Mouse (Mus musculus) heart, embryonic 13.5 days (tissue): ENCODE measurements around the gene Insr. TPM values are rescaled to one million over a fixed set of nuclear protein-coding genes. Genes with fewer than 3 reads are reported as not detected.
"Not testable (repeated sequence)": the region's sequence is repeated elsewhere in the genome, so short reads cannot be mapped to it uniquely, and the experiment has no call there.

ENCODE experiments used
- ATAC-seq: fragments of 200-750 bp; cut with Nextera tagmentation; 2 replicates; pipeline ENCODE4 v1.8.0; 2017; ENCODE audit warnings: moderate TSS enrichment; ENCODE audit not compliant: insufficient number of reproducible peaks, low FRiP score, low TSS enrichment; ENCODE audit errors: extremely low read depth
- H3K27ac ChIP-seq: fragments of 300-500 bp; sonication (generic); replicated peaks from 2 replicates; pipeline ENCODE4 v1.5.1; 2015; ENCODE audit warnings: moderate library complexity, mild to moderate bottlenecking, inconsistent platforms
- H3K27me3 ChIP-seq: fragments of 300-500 bp; sonication (generic); replicated peaks from 2 replicates; pipeline ENCODE4 v1.6.1; 2015; ENCODE audit warnings: mild to moderate bottlenecking, inconsistent platforms
- H3K36me3 ChIP-seq: fragments of 300-500 bp; sonication (generic); 2 replicates; pipeline ENCODE4 v1.6.1; 2015; ENCODE audit warnings: mild to moderate bottlenecking, inconsistent platforms
- H3K4me1 ChIP-seq: fragments of 300-500 bp; sonication (generic); 2 replicates; pipeline ENCODE4 v1.6.1; 2015; ENCODE audit warnings: inconsistent platforms
- H3K4me2 ChIP-seq: fragments of 300-500 bp; sonication (generic); 2 replicates; pipeline ENCODE4 v1.6.1; 2015; ENCODE audit warnings: inconsistent platforms, mild to moderate bottlenecking, moderate library complexity
- H3K4me3 ChIP-seq: fragments of 300-500 bp; sonication (generic); 2 replicates; pipeline ENCODE4 v1.5.1; 2015; ENCODE audit warnings: moderate library complexity, mild to moderate bottlenecking, inconsistent platforms
- H3K9ac ChIP-seq: fragments of 300-500 bp; sonication (generic); 2 replicates; pipeline ENCODE4 v1.6.1; 2015; ENCODE audit warnings: inconsistent platforms, mild to moderate bottlenecking, moderate library complexity
- H3K9me3 ChIP-seq: fragments of 300-500 bp; sonication (generic); 2 replicates; pipeline ENCODE4 v1.6.1; 2016; ENCODE audit warnings: inconsistent platforms
- WGBS: fragments of 180-500 bp; shearing (Covaris S2); methylation state at CpG from one replicate; pipeline ENCODE4 v1.1.7; 2015; ENCODE audit warnings: mixed read lengths; 5-methylcytosine and 5-hydroxymethylcytosine counted together
- polyA plus RNA-seq: library from polyadenylated mRNA; unstranded; fragments of >200 nt; fragmentation: Nextera tagmentation; extraction: Ambion mirVana; gene quantifications from 2 replicates; pipeline ENCODE4 v1.2.1, GENCODE M21; 2015

Insr gene
- polyA plus RNA-seq, result 47.7 and 52.0 TPM in 2 replicates

DNA sequence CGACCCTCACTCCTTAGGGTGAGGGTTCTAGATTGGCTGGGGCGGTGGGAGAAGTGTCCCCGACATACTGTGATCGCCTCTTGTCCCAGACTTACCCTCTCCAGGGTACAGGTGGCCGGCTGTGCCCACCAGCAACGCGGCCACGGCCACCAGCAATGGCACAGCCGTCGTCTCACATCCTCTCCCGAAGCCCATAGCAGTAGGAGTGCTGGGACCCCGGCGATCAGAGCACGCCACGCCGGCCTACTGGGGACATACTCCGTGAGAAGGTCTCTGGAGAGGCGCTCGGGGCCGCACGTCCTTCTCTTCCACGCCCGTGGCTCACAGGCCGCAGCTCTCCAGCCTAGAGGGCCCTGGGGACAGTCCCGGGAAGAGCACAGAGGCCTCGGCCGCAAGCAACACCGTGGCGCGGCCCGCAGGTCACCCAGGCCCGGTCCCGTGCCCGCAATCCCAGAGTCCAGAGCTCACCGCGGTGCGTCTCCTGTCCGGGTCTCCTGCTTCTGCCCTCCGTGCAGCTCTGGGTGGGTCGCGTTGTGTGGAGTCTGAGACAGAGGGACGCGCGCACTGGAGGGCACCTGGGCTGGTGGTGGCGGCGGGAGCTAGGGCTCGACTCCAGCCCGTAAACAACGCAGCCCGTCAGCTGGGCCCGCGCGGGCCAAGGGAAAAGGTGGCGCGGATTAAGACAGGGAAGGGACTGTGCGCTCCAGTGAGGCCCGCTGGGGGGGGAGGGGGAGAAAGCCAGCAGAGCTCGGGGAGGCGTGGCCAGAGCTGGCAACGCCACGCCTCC is at the start of gene Insr:
TSS of gene Insr (minus strand) at position 684 of the 787 bp plus-strand sequence.
- WGBS, result under 1% methylated on average over 60 of the region's 61 CpGs
- Histone ChIP-seq H3K9me3 (no peaks in the 10 kb centered on the region), H3K4me2 (peak within 1 kb of the TSS; percentile 82), H3K27ac (peak within 1 kb of the TSS; percentile 91), H3K9ac (peak within 1 kb of the TSS; percentile 99), H3K27me3 (no peaks in the 10 kb centered on the region), H3K4me3 (peak within 1 kb of the TSS; percentile 98), H3K4me1 (peaks cover 49% of the 10 kb centered on the region), H3K36me3 (peaks cover 8% of the 10 kb centered on the region)
- ATAC-seq, result peak; percentile 90

DNA sequence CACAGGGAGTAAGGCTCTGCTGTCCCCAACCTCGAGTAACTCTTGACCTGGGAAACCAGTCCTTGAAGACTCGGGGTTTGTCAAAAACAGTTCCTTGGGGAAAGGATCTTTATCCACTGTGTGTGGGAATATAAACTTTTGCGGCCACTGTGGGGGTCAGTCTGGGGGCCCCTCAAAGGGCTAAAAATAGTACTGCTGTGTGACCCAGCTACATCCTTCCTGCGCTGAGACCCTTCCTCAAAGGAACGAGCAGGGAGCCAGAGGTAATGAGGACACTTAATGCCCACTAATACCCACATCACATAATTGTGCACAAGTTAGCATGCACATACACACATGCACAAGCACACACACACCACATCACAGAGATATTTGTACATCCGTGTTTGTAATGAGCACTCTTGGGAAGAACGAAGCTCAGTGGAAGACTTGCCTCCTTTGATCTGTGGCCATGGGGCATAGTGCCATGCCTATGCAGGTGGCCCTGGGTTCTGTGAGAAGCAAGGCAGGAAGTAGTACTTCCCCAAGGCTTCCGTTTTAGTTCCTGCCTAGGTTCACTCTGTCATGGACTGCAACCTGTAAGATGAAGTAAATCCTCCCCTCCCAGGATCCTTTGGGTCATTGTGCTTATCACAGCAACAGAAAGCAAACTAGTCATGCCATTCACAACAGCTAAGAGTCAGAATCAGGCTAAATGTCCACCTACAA is 48.3 kb upstream of the Insr start:
- no peak overlapping the region for H3K4me2 ChIP-seq
- no peak for ATAC-seq
- no peak overlapping the region for H3K9ac ChIP-seq
- no peaks in the 10 kb centered on the region for H3K9me3 ChIP-seq
- H3K4me3 ChIP-seq, result no peak overlapping the region
- H3K27me3 ChIP-seq, result no peaks in the 10 kb centered on the region
- no peaks in the 10 kb centered on the region for H3K4me1 ChIP-seq
- H3K27ac ChIP-seq, result no peak overlapping the region
- 51% methylated on average over 8 of the region's 8 CpGs for WGBS
- H3K36me3 ChIP-seq, result no peaks in the 10 kb centered on the region

DNA sequence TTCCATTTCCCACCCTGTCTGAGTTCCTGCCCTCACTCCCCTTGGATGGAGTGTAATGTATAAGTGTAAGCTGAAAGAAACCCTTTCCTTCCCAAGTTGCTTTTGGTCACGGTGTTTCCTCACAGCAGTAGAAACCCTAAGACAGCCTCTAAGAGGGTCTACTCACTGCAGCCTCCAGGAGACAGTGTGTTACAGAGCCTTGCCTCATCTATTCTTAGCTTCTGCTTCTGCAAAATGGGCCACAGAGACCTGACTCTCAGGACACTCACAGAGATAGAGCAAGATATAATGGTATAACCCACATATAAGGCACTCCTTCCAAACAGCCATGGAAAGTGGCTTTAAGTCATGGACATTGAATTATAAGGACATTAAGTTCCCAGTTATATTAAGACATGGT is 47.6 kb upstream of the Insr start:
- Histone ChIP-seq H3K36me3 (no peaks in the 10 kb centered on the region), H3K9ac (no peak overlapping the region), H3K9me3 (no peaks in the 10 kb centered on the region), H3K4me3 (no peak overlapping the region), H3K4me2 (no peak overlapping the region), H3K4me1 (no peaks in the 10 kb centered on the region), H3K27ac (no peak overlapping the region), H3K27me3 (no peaks in the 10 kb centered on the region)
- no peak for ATAC-seq
- 90% methylated on average over 1 of the region's 1 CpGs for WGBS

DNA sequence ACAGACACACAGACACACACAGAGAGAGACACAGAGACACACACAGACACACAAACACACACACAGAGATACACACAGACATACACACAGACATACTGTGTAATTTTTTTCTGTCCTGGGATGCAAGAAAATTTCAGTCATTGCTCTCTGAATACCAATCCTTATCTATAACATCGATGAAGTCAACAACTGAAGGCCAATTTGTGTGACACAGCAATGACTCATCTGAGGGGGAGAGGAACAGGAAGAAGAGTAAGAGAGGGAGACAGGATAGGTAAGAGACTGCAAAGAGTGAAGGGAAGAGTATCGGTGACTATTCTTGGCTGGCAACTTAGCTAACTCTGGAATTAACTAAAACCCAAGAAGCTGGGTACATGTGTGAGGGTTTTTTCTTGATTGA is 44.8 kb upstream of the Insr start:
- no peak for ATAC-seq
- H3K27me3 ChIP-seq, result no peaks in the 10 kb centered on the region
- no peak overlapping the region for H3K9ac ChIP-seq
- H3K36me3 ChIP-seq, result no peaks in the 10 kb centered on the region
- no peak overlapping the region for H3K27ac ChIP-seq
- no peaks in the 10 kb centered on the region for H3K4me1 ChIP-seq
- no peak overlapping the region for H3K4me3 ChIP-seq
- no peak overlapping the region for H3K4me2 ChIP-seq
- 65% methylated on average over 2 of the region's 2 CpGs for WGBS
- no peaks in the 10 kb centered on the region for H3K9me3 ChIP-seq

DNA sequence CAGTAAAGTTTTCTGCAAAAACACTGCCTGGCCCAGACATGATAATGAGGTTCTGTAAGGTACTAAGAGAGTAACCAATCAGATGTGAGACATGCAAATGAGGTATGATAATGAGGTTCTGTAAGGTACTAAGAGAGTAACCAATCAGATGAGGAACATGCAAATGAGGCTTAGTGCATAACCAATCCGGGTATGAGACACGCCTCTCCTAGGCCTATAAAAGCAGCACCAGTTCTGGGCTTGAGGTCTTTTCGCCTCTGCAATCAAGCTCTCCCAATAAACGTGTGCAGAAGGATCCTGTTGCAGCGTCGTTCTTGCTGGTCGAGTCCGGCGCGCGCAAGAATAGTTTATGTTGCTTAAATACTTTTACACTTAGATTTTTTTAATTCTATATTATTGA is 39.9 kb upstream of the Insr start:
- H3K9ac ChIP-seq, H3K4me2 ChIP-seq, H3K4me3 ChIP-seq, H3K27ac ChIP-seq, H3K9me3 ChIP-seq, H3K36me3 ChIP-seq, H3K27me3 ChIP-seq, ATAC-seq, H3K4me1 ChIP-seq: not testable (repeated sequence)
- 92% methylated on average over 10 of the region's 11 CpGs for WGBS

DNA sequence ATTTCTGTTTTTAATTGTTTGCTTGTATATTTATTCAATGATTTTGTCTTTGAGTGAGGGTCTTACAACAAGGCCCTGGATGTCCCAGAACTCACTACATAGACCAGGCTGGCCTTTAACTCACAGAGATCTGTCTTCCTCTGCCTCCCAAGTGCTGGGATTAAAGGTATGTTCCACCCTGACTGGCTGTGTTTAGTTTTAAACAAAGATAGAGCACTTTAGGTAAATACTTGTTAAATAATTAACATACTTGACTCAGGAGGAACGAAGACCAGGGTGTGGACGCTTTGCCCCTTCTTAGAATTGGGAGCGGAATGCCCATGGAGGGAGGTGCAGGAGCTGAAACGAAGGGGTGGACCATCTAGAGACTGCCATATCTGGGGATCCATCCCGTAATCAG is 37.2 kb upstream of the Insr start:
- 76% methylated on average over 5 of the region's 5 CpGs for WGBS
- H3K27ac ChIP-seq, result no peak overlapping the region

DNA sequence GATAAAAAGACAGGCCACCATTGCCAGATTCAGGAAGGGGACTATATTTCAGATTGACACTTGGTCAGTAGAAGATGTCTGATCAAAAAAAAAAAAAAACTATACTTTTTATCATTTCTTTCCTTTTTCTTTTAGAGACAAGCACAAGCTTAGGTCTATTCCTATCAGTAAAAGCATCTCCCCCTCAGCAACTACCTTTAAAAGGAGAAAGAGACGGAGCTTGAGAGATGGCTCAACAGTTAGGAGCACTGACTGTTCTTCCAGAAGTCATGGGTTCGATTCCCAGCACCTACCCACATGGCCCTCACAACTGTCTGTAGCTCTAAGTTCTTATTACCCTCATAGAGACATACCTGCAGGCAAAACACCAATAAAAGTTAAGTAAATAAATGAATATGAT is 34.9 kb upstream of the Insr start:
- 61% methylated on average over 2 of the region's 2 CpGs for WGBS
- ATAC-seq, result no peak
- Histone ChIP-seq H3K36me3 (no peaks in the 10 kb centered on the region), H3K9ac (no peak overlapping the region), H3K27me3 (no peaks in the 10 kb centered on the region), H3K4me2 (no peak overlapping the region), H3K27ac (no peak overlapping the region), H3K4me1 (no peaks in the 10 kb centered on the region), H3K9me3 (no peaks in the 10 kb centered on the region), H3K4me3 (no peak overlapping the region)

More for the DNA sequence above, 37.2 kb upstream of the Insr start:
- Histone ChIP-seq H3K9ac (no peak overlapping the region), H3K36me3 (no peaks in the 10 kb centered on the region), H3K9me3 (no peaks in the 10 kb centered on the region), H3K4me3 (no peak overlapping the region), H3K27me3 (no peaks in the 10 kb centered on the region), H3K4me2 (no peak overlapping the region), H3K4me1 (no peaks in the 10 kb centered on the region)
- ATAC-seq, result no peak

DNA sequence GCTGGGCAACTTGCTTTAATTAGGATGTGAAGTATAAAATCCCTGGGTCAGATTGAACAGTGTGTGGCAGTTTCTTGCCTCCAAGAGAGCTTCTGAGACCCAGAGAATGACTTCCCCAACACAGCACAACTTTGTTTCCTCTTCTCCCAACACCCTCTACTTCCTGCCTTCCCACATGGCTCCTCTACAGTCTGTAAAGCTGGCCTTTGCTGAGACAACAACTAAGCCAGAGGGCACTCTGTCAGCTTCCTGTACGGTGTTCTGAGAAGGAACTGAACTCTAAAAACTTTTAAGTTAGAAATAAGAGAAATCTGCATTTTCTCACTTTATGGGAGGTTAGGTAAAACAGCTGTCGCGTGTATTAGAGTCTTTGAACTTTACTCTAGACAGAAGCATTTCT is 34.4 kb upstream of the Insr start:
- Histone ChIP-seq H3K36me3 (no peaks in the 10 kb centered on the region), H3K9ac (no peak overlapping the region), H3K4me1 (no peaks in the 10 kb centered on the region), H3K27me3 (no peaks in the 10 kb centered on the region), H3K27ac (no peak overlapping the region), H3K9me3 (no peaks in the 10 kb centered on the region), H3K4me2 (no peak overlapping the region), H3K4me3 (no peak overlapping the region)
- no peak for ATAC-seq
- 60% methylated on average over 3 of the region's 3 CpGs for WGBS

DNA sequence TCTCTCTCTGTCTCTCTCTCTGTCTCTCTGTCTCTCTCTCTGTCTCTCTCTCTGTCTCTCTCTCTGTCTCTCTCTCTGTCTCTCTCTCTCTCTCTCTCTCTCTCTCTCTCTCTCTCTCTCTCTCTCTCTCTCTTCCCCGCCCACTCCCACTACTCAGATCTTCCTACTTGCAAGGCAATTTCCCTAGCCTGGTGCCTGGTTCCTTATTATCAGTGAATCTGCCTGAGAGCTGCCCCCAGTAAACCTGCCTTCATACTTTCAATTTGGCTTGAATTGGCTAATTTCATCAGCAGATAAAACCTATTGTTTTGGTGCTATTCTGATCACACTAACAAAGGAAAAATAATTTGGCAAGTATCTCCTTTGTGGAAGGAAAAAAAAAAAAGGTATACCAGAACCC is 34.0 kb upstream of the Insr start:
- H3K36me3 ChIP-seq, H3K9me3 ChIP-seq, H3K9ac ChIP-seq, H3K27me3 ChIP-seq, H3K4me1 ChIP-seq, H3K27ac ChIP-seq, H3K4me3 ChIP-seq, ATAC-seq, H3K4me2 ChIP-seq: not testable (repeated sequence)
- whole genome bisulfite sequencing, result 78% methylated on average over 1 of the region's 1 CpGs

DNA sequence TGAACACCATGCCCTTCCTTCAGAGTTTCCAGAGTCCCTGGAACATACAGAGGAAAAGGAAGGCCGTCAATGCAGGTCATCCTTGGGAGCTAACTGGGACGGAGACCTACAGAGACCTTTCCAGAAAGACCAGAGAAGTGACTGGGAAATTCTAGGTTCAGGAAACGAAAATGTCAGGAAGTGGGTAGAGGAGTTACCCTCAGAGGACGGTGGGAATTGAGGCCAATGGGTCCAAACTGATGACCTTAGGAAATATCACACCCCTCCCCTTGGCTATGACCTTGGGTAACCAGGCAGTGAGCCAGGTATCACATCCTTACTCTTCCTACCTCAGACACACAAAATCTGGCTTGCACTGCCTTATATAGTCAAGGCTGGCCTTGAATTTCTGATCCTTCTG is 32.1 kb upstream of the Insr start:
- no peak overlapping the region for H3K4me2 ChIP-seq
- 54% methylated on average over 4 of the region's 4 CpGs for WGBS
- ATAC-seq, result no peak

DNA sequence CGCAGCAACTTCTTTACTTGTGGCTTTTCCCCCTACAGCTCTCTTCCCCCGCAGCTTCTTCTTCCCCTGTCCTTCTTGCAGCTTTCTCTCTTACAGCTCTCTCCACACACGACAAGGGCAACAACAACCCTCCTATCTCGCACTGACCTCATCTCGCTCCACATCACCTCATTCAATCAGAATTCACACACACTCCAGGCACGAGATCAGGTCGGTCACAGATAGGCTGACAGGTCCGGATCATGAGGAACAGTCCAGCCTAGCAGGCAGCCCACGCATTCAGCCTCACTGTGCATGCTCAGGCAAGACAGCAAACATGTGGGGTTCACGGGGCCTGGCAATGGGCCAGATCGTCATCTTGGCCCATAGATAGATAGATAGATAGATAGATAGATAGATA is 30.2 kb upstream of the Insr start:
- no peaks in the 10 kb centered on the region for H3K4me1 ChIP-seq
- ATAC-seq, result no peak
- H3K27ac ChIP-seq, result no peak overlapping the region
- H3K36me3 ChIP-seq, result no peaks in the 10 kb centered on the region
- peaks cover 10% of the 10 kb centered on the region; the same call in 1 of the 2 replicates for H3K9me3 ChIP-seq
- no peak overlapping the region for H3K4me3 ChIP-seq
- H3K9ac ChIP-seq, result no peak overlapping the region
- no peak overlapping the region for H3K4me2 ChIP-seq
- no peaks in the 10 kb centered on the region for H3K27me3 ChIP-seq
- 69% methylated on average over 11 of the region's 11 CpGs for WGBS

More for the DNA sequence above, 32.1 kb upstream of the Insr start:
- Histone ChIP-seq H3K36me3 (no peaks in the 10 kb centered on the region), H3K27ac (no peak overlapping the region), H3K9me3 (0 out of 2 replicates have a peak, but pooled peaks cover 3% of the 10 kb centered on the region), H3K27me3 (no peaks in the 10 kb centered on the region), H3K9ac (no peak overlapping the region), H3K4me1 (no peaks in the 10 kb centered on the region), H3K4me3 (no peak overlapping the region)
